Mouse (Mus musculus): ENCODE results near the gene Stil.
A peak's percentile ranks its signal among the peaks of the same experiment; 100 is the strongest.

Stil gene

DNA sequence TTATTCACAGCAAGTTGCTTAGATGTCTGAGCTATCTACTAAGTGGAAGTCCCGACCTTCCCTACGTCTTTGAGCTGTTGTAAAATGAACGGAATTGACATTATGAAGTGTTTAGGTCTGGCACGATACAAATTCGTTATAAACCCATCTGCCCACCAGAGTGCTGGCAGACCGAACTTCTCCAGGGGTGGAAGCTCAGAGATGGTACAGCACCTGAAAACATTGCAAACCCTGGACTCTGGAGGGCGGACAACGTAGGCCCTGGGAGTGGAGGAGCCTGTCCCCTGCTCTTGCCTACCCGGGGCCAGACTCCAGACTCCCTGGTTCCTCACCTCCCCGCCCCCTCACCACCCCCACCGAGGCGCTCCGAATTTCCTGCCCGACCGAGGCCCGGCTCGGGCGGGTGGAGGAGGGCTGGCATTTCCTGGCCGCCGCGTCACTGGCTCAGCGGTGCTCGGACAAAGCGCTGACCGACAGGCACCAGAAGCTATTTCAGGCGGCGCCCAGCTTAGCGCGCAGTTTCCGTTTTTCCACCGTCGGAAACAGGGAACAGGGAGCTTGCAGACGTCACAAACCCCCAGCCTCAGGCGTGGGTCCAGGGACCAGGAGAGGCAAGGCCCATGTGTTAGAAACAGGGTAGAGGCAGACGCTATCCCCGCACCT lies 52.5 kb downstream of the Stil start:
- DNase-seq, result peak; percentile 75

DNA sequence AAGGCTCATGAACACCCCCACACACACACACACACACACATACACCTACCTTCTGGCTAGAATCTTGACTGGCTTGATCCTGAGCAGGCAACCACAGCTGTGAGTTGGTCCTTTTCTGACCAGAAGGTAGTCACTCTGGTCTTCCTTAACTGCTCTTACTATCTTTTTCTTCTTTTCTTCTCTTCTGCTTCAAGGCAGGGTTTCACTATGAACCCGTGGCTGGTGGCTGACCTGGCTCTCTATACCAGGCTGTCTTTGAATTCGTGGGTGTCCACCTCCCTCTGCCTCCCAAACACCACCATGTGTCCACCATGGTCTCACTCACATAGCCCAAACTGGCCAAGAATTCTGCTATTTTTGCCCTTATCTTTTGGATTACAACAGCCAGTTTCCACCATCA lies 55.1 kb downstream of the Stil start:
- DNase-seq, result no peak

DNA sequence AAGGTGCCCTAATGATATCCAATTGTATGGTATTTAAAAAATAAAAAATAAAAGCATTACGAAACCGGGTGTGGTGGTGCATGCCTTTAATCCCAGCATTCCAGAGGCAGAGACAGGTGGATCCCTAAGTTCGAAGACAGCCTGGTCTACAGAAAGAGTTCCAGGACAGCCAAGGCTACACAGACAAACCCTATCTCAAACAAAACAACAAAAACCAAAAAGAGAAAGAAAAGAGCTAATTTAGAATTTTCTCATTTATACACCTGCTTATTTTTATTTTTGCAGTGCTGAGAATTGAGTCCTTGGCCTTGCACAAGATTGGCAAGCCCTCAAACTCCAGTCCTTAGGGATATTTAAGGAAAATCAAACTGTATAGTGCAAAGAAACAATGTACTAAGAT lies 55.7 kb downstream of the Stil start:
- no peak for DNase-seq

- DNase-seq, result no peak
Observed at GRCm38 (mm10) chr4:115056371-115056920, 56.5 kb downstream of the Stil start, which contains the start of gene Tal1. Gene Tal1, plus strand, starts transcription at chr4:115056426.

- DNase-seq, result peak; percentile 60
Observed at GRCm38 (mm10) chr4:115056921-115057673, 57.1 kb downstream of the Stil start.

- no peak for DNase-seq
Observed at GRCm38 (mm10) chr4:115057674-115058316, 57.8 kb downstream of the Stil start.

GRCm38 (mm10) chr4:115058317-115058761 lies 58.4 kb downstream of the Stil start:
- DNase-seq, result no peak

DNA sequence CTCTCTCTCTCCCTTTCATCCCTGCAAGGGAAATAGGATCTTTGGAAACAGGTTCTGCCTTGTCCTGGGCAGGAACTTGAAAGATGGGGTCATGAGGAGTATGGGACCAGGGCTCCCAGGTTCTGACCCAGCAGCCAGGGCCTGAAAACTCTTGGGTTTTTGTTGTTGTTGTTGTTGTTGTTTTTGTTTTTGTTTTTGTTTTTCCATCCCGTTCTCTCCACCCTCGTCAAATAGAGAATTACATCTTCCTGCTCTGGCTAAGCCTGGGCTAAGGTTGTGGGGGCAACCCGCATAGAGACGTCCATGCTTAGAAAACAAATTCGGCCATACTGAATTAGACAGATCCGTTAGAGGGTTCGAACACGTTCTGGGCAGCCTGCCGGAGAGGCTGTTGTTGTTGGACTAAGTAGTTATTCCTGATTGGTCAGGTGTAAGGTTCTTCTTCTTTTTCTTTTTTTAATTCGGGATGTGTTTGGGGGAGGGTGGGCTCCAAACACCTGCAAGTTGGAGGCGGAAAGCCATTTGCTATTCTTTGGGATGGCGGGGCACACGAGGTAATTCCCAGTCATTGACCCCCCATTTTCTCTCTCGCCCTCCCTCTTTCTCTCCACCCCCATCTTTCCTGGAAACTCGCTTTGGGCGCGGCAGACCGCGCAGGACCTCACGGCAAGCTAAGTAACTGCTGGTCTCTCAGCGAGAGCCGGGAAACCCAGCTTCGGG lies 59.1 kb downstream of the Stil start:
- no peak for DNase-seq

DNA sequence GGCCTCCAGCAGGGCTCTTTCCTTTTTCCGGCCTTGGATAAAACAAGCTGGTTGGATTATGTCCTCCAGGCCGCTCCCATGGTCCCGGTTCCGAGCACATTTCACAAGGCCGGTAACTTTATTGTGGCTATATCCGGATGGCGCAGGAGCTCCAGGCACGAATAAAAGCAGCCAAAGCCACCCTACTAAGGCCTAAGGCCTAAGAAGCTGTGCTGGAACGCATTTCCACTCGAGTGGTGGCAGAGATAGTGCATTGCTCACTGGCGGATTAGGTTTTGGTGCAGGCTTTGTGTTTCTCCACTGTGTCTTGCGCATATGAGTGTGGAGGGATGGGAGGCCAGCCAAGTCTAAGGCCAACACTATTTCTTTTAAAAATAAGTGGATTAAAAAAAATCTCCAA lies 59.9 kb downstream of the Stil start:
- peak; percentile 35 for DNase-seq

GRCm38 (mm10) chr4:115060753-115061152 lies 60.8 kb downstream of the Stil start:
- no peak for DNase-seq

DNA sequence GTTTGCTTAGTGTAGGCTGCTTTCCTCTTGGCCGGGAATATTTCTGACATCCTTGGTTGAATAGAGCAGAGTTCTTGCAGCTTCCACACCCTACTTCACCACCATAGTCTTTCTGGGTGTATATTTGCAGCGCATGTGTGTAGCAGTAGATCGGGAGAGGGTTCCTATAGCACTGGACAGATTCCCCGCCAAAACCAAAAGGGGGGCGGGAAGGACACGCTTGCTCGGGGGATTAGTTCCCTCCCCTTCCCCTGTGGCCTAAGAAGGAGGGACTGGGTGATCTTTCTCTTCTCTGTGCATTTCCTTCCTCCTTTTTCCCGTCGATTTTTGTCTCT lies 62.5 kb downstream of the Stil start:
- no peak for DNase-seq

- no peak for DNase-seq
Observed at GRCm38 (mm10) chr4:115062875-115063517, 63.0 kb downstream of the Stil start.

- DNase-seq, result no peak
Observed at GRCm38 (mm10) chr4:115063518-115064239, 63.7 kb downstream of the Stil start.

DNA sequence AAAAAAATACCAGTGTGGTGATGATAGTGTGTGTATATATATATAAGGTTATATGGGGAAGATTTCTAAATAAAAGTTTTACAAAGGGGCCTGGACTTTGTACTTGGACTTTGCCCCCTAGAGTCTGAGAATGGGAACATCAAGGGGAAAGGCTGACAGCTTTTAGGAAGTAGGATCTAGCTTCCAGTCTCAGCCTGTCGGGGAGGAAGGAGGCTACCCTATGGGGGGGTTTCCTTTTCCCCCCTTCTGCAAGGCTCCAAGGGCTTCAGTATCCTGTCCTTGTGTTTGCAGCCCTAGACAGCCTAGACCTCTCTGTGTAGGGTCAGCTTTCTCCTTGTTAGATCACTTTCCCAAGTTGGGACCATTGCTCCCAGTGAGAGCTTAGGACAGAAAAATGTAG lies 71.7 kb downstream of the Stil start:
- no peak for DNase-seq

DNA sequence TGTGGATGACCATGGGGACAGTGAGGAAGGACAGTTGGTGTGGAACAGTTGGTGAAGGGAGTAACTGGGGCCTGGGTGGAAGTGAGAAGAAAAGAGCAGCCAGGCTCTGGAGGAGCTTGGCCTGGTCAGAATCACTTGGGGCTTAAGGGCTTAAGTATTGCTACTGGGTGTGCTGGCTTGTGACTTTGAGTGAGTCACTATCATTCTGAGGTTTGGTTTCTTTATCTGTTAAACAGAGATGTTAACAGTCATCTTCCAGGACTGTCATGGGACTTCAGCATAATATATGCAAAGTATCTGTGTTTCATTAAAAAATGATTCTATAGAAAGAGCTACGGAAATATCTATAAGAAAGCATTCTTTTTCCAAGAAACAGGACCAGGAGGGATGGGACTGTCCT lies 74.8 kb downstream of the Stil start:
- no peak for DNase-seq

DNA sequence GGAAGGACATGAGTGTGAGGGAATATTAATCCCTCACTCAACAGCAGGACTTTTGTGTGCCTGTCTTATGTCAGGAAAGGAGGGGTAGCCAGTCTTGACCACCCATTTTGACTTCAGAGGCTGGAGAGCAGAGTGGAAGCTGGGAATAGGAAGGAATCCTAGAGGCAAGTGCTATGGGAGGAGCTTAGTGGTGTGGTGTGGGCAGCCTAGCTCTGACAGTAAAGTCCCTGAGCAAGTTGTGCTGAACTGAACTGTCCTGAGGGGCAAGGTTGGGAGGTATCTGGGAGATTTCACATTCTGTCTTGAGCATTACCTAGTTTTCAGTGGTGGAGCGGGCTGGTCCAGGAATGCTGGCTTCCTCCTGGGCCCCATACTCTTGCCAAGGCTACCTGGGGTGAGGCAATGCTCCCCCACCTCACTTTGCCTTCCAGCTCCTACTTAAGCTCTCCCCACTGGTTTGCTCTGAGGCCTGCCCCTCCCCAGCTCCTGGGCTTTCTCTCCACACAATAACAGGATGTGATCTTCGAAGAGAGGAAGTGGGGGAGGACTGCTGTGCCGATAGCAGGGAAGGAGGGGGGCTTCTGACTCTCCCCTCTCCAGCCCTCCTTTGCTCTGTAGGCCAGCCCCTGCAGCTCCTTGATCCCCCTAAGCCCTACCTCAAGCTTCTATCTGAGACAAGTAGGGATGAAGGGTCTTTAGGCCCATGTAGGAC lies 75.4 kb downstream of the Stil start:
- peak; percentile 39 for DNase-seq

DNA sequence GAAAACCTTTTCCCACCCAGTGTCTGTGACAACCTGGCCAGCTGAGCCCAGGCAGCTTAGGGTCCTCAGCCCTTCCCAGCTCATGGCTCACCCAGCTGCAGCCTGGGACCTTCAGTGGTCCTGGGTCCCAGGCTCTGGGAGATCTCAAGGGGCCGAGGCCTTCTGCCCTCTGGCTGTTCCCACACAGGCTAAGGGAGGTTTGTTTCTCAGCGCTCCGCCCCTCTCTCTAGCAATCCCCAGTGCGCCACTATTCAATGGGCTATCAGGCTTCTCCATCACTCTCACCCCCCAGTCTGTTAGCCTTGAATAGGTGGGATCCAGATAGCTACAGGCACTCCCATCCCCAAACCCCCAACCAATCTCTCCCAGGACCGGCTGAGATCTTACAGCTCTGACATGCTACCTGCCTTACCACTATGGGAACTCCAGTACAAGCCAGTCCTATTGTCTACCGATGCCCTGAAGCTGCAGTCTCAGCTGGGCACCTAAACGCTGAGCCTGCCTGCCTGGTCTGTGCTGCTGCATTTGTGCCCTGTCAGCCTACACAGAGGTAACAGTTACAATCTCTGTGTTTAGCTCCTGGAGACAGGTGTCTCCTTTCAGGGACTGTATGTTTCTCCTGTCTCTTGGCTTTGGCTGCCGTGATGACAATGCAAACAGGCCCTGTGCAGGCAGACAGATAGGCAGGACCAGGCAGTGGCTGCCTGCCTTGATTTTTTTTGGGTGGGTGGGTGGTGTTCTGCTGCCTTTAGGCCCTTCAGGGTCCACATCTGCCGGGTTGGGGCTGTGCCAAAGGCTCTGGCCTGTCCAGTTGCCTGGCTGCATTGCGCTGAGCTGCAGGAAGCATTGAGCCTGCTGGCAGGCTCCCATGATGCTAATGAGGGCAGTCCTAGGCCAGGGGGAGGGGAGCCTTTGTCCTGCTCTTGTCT lies 79.2 kb downstream of the Stil start:
- peak; percentile 48 for DNase-seq

- no peak for DNase-seq
Observed at GRCm38 (mm10) chr4:115079821-115080349, 79.9 kb downstream of the Stil start.

DNA sequence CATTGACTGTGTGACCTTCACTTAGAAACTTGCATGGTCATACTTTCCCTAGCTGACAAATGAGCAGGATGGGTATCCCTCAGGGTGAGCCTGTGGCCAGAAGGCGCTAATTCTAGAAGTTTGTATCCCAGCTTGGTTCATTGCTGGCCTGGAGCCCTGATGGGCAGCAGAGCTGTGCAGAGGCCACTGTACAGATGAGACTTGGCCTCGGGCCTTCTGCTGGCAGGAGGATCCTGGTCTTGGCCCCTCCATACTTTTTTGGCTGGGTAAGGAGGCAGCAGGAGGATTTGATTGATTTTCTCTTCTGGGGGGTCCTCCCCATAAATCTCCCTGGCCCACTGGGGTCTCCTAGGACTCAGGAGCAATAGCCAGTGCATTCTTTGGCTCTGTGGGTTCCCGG lies 83.1 kb downstream of the Stil start:
- DNase-seq, result no peak
